Comparison of ENCODE assay signal across 13 mouse cellular contexts in the genomic region with DNA sequence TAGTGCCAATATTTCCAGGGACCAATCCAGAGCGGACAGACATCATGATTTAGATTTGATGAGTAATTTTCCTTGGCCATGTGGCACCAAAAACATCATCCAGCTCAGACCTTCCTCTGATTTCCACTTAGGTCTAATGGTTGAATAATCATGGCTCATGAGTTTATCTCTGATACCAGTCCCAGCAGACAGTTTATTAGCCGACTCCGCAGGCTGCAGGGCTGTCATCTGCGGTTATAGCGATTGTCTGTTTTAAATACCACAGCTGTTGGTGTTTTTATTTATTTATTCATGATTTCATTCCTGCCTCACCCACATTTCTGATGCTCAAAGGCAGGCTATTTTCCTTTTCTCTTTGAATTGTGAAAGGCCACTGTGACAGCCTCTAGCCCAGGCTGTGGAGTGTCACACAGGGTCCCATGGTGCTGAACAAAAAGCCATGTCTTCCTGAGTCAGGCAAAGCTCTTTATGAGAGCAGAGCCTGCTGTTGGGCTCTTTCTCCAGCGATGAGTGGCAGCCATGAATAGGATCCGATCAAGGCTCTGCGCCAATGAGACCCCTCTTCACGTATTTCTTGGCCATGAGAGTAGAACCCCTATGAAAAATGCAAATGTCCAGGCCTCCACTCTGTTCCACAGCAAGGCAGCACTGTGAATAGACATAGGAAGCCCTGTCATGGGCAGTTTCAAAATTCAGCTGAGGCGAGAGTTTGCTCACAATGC.
DNase-seq lines count a peak whose midpoint lies in the region; ATAC-seq lines count a peak whose summit lies in the region.
"Had no signal": no experiment of that assay in that cellular context is flagged by ENCODE, and none has a peak within 500 bp of the region (broad histone marks: within the 10 kb centered on the region; RNA-seq: fewer than 3 reads in every experiment).

No protein-coding gene starts in this region.

- DNase-seq in embryo, embryonic 11 days, result peak; percentile 15
- no peak for DNase-seq in embryo, embryonic 9.5 days (ENCODE audit: extremely low spot score)
- DNase-seq in right cerebral cortex, postnatal 10 days (ENCODE audit: low spot score in 2 of 2), result peak; percentile 71 to 77
- no peak for DNase-seq in right cerebral cortex, postnatal 25 days
- DNase-seq in layer of hippocampus, postnatal 14 days (ENCODE audit: low spot score in 2 of 2), result peak; percentile 35 to 50
- DNase-seq in telencephalon, adult 2 months (ENCODE audit: low read depth, low spot score), result peak; percentile 15
- no peak for DNase-seq in heart, adult 8-10 months (ENCODE audit: low spot score)
- DNase-seq: adrenal gland, adult 2 months; cerebellum, postnatal 36 days; gastrocnemius, adult 2 months; kidney, adult 8-10 months; lung, postnatal 14 days had no signal

- ATAC-seq in erythroid progenitor cell, adult 5-6 weeks (replicated peaks; ENCODE audit: low FRiP score, poor library complexity, severe bottlenecking), result no peak

Comparison
In these comparisons a context has a peak if more than half of its experiments do, and no peak if none do; other contexts are left out.
1. DNase-seq: peak in embryo, embryonic 11 days (single experiment), right cerebral cortex, postnatal 10 days (2 of 2), layer of hippocampus, postnatal 14 days (2 of 2) and telencephalon, adult 2 months (single experiment); none in embryo, embryonic 9.5 days (single experiment), right cerebral cortex, postnatal 25 days (single experiment) and heart, adult 8-10 months (single experiment).